Mouse (Mus musculus) liver, adult (tissue): ENCODE results near the gene Olfr686.

Experiments used
- GATA4 ChIP-seq: IDR thresholded peaks from 2 replicates; pipeline ENCODE4 v1.6.1; 2014; ENCODE audit warnings: mild to moderate bottlenecking, low read length; ENCODE audit not compliant: insufficient replicate concordance

The Olfr686 gene

DNA sequence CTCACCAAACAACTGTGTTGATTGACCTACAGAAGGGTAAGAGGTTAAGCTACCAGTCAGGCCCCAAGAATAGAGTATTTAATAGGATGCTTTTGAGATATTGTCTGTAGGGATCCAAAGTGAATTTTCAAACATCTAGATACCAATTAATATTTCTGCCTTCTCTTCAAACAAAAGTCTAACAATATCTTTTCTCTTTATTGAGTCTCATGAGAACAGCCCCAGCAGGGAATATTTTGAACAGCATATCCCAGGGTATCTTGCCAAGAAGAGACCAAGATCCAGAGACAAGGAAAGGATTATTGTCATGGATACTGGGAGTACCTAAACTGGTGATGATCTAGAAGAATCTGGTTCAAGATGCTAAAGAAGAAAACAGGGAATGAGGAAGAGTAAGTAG, at the start of gene Olfr686:
Gene Olfr686, minus strand, starts transcription at position 101 of the 400 bp plus-strand sequence.
- no peak for TF ChIP-seq GATA4

DNA sequence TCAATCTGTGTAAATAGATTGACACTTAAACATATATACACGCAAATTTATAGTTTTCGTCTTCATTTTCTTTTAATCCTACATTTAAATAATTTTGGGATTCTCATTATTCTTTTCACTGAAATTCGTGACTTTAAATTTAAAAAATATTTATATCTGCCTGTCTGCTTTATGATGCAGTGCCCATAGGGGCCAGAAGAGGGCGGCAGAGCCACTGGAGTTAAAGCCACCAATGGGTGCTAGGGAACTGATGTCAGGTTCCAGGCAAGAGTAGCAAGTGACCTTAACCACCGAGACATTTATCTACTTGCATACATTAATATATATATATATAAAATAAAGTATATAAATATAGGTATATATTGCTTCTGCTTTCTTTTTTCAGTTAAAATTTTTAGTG, 49.4 kb upstream of the Olfr686 start:
- TF ChIP-seq GATA4 = no peak

DNA sequence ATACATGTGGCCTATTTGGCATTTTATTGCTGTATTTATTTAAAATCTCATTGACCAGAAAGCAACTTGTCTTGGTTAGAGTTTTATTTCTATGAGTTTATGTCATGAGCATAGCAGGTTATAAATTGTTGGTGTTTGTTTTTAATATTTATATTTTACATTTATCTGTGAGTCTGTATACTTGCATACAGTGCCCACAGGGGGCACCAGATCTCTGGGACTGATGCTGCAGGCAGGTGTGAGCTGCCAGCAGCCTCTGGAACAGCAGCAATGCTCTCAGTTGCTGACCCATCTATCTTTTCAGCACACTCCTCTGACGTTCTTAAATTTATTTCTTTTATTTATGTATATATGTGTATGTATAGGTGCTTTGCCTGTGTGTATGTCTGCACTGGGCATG, 40.9 kb upstream of the Olfr686 start:
- no peak for TF ChIP-seq GATA4

DNA sequence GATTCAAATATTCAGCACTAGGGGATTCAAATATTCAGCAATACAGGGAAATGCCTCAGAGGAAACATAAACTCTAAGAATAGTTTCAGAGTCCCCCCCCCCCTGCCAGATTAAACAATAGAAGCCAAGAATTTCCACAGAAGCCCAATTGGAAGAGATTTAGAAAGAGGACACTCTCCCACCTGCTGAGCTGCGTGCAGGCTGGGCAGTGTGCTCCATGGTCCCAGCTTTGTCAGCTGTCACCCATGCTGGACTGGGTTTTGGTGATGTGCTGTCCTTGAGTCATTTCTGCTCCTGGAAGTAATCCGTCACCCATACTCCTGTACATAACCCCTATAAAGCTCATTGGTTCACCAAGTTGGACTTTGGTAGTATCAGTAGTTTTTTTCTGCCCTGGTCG, 40.4 kb upstream of the Olfr686 start:
- TF ChIP-seq GATA4 = no peak

DNA sequence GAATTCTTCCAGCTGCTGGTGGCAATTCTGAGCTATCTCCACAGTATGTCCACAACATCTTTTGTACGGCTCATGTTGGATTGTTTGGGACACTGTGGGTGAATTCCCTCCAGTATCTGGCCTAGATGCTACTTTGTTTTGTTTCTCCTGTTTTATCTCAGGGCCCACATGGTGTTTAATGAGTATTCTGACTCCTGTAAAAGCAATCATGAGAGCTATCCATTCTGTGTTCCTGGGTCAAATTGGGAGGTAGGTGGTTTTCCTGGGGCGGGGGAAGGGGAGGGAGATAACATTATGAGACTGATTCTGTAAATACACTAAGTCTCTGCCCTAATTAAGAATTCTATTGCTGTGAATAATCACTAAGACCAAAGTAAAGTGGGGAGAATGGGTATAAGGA, 22.1 kb upstream of the Olfr686 start:
- no peak for TF ChIP-seq GATA4

DNA sequence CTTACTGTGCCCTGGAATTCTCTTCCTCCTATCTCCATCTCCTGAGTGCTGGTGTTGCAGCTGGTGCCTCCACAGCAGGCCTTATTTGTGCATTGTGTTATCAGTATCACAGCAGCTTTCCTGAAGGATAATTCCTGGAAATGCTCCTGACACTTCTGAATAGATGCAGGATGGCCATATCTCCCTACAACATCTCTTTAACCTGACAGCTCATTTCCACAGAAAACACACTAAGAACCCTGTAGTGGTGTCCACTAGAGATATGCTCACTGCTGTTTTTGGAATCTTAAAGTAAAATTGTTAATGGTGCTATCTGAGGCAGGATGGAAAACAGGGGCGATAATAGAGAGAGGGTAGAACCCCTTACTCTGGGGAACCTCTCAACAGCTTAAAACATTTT, 20.9 kb upstream of the Olfr686 start:
- peak; percentile 54; the same call in 1 of the 2 replicates for TF ChIP-seq GATA4

DNA sequence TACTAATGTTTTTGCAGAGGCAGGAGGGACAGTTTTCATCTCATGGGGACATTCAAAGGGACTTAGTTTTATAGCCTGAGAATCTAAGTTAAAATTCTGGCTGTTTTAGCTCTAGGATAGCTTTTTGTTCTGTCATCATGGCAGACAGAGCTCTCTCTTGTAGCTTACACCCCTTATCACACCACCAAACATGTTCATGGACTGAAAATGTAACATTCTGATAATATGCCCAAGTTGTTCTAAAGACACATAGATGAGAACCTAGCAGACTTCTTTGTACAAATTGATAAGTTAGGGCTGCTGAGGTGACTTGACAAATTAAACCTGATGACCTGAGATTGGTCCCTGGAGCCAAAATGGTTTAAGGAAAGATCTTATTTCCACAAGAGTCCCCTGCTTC, 19.4 kb upstream of the Olfr686 start:
- TF ChIP-seq GATA4 = no peak

DNA sequence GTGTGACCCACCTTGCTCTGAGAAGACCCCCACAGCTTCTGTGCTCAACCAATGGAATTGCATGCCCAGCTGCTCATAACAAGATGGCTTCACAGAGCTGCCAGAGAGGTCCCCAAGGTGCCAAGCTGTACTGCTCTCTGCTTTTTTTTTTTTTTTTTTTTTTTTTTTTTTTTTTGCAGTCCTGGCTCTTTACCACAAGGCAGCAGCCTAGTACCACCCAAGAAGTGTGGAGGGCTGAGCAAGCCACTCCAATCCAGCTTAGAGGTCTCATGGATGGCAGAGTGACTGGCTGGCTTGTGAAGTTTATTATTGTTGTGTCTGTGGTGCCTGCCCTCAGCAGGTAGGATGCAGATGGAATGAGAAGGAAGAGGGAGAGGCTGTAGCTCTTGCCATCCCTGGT, 18.8 kb upstream of the Olfr686 start:
- TF ChIP-seq GATA4 = no peak

DNA sequence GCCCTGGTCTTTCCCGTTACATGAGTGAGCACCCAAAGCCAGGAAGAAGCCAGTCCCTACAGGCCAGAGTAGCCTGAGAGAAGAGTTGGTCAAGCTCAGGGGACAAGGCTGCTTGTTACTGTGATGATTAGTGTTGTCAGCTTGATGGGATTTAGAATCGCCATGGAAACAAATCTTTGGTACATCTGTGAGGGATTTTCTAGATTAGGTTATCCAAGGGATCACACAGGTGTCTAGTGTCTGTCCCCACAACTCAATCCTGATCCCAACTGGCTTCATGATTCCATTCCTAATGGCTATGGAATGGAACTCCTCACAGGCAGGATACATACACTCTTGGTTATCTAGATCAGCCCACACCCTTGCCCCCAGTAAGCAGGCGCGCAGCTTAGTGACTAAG, 11.0 kb upstream of the Olfr686 start:
- TF ChIP-seq GATA4 = no peak

DNA sequence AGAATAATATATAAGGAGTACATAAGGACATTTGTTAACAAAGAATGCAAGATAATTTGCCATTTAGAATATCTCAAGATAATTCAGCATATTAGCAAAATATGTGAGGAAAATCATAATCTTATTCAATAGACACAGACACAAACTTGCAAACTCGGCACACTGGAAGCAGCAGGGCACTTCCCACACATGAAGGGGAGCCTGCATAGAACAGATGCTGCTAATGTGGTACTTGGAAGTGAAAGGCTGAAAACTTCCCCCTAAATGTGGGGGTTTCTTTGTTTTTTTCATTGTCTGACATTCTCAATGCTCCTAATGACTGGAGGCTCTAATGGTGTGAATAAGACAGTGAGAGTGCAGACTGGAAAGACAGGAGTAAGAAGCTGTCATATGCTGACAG, 7.5 kb upstream of the Olfr686 start:
- TF ChIP-seq GATA4 = no peak

DNA sequence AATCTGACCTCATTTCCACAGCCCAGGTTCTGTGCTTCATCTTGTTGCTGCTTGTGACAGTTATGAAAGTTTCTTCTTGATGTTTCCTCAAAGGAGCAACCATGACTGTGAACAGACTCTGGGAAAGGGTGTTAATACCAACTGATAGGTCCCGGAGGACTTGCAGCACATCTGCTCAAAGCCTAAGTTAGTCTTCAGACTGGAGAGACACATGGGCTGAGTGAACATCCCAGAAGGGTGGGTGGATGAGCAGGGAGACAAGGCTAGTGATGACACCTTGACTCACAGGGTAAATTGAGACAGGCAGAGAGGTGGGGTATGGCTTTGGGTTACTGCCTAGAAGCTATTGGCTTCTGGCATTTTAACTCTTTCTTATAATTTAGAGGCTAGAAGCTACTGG, 21.4 kb downstream of the Olfr686 start, which contains the start of gene Olfr685:
Gene Olfr685, minus strand, starts transcription at position 101 of the 400 bp plus-strand sequence.
- TF ChIP-seq GATA4 = no peak

DNA sequence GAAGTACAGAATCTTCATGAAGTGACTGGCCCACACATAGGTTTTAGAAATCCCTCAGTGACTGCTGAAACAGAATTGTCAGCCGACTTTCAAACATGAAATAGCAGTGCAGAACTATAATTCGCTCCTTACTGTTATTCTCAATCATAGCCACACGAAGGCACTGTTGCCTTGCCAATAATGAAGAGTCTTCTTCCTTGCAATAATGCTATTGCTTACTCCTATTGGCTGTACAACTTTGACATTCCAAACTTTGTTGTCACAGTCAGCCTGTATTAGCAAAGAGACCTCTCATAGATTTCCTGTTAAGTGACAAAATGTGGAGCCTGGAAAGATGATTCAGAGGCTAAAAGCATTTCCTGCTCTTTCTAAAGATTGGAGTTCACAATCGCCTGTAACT, 36.5 kb downstream of the Olfr686 start:
- no peak for TF ChIP-seq GATA4

DNA sequence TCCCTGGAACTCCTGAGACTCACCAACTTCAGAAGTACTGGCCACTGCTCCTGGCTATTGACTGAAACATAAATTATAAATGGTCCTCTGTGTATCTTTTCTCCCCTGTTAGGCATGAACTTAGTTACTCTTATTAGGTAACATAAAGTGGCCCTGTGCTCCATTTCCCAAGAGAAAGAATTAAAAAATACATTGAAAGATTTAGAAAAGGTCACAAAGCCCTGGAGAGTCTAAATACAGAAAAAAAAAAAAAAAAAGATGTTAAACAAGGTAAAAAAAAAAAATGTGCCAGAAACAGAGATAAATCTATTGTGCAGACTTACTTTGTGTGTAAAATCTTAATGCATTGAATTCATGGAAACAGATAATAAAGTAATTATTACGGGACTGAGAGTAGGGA, 43.7 kb downstream of the Olfr686 start, which contains the start of gene Olfr684:
Gene Olfr684, minus strand, starts transcription at position 101 of the 400 bp plus-strand sequence.
- no peak for TF ChIP-seq GATA4
